Mouse (Mus musculus) limb, embryonic 13.5 days (tissue): ENCODE data around the gene Ibsp. TPM values are rescaled to one million over a fixed set of nuclear protein-coding genes. Genes with fewer than 3 reads are reported as not detected.

ENCODE experiments used
- ATAC-seq: fragments of 200-750 bp; cut with Nextera tagmentation; 2 replicates; pipeline ENCODE4 v1.8.0; 2017; ENCODE audit warnings: low read depth, moderate number of reproducible peaks, moderate TSS enrichment; ENCODE audit not compliant: low FRiP score
- H3K27ac ChIP-seq: fragments of 300-500 bp; sonication (generic); 2 replicates; pipeline ENCODE4 v1.5.1; 2015; ENCODE audit warnings: inconsistent platforms, mild to moderate bottlenecking, moderate library complexity
- H3K27me3 ChIP-seq: fragments of 300-500 bp; sonication (generic); 2 replicates; pipeline ENCODE4 v1.6.1; 2015; ENCODE audit warnings: mild to moderate bottlenecking, inconsistent platforms
- H3K36me3 ChIP-seq: fragments of 300-500 bp; sonication (generic); 2 replicates; pipeline ENCODE4 v1.6.1; 2015; ENCODE audit warnings: inconsistent platforms, mild to moderate bottlenecking, moderate library complexity
- H3K4me1 ChIP-seq: fragments of 300-500 bp; sonication (generic); 2 replicates; pipeline ENCODE4 v1.6.1; 2015; ENCODE audit warnings: inconsistent platforms
- H3K4me2 ChIP-seq: fragments of 300-500 bp; sonication (generic); replicated peaks from 2 replicates; pipeline ENCODE4 v1.6.1; 2015; ENCODE audit warnings: inconsistent platforms, mild to moderate bottlenecking, moderate library complexity
- H3K4me3 ChIP-seq: fragments of 300-500 bp; sonication (generic); 2 replicates; pipeline ENCODE4 v1.5.1; 2015; ENCODE audit warnings: moderate library complexity, mild to moderate bottlenecking, inconsistent platforms
- H3K9ac ChIP-seq: fragments of 300-500 bp; sonication (generic); 2 replicates; pipeline ENCODE4 v1.6.1; 2015; ENCODE audit warnings: mild to moderate bottlenecking, inconsistent platforms
- H3K9me3 ChIP-seq: fragments of 300-500 bp; sonication (generic); 2 replicates; pipeline ENCODE4 v1.6.1; 2016; ENCODE audit warnings: inconsistent platforms
- WGBS: fragments of 180-500 bp; shearing (Covaris S2); methylation state at CpG from one replicate; pipeline ENCODE4 v1.1.7; 2015; 5-methylcytosine and 5-hydroxymethylcytosine counted together
- polyA plus RNA-seq: library from polyadenylated mRNA; unstranded; fragments of >200 nt; fragmentation: Nextera tagmentation; extraction: Ambion mirVana; gene quantifications from 2 replicates; pipeline ENCODE4 v1.2.1, GENCODE M21; 2015

Ibsp gene
- 18.5 and 21.7 TPM in 2 replicates for polyA plus RNA-seq

DNA sequence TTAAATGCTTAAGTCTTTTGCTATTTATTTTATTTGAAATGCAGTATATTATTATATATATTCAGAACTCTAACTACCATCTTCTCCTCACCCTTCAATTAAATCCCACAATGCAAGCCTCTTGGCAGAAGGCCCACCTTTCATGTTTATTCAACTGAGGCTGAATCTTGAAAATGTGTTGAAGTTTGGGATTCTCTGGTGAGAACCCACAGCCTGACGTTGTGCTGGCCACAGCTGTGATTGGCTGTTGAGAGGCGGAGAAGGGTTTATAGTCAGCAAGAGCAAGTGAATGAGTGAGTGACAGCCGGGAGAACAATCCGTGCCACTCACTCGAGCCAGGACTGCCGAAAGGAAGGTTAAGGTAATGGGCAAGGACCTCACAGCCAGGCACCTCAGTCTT, at the start of gene Ibsp:
Gene Ibsp (plus strand): TSS at position 178 of the 400 bp plus-strand sequence.
- Histone ChIP-seq H3K9me3 (no peaks in the 10 kb centered on the region), H3K36me3 (no peaks in the 10 kb centered on the region), H3K4me3 (no peak within 1 kb of the TSS), H3K27me3 (no peaks in the 10 kb centered on the region), H3K27ac (no peak within 1 kb of the TSS), H3K4me2 (no peak within 1 kb of the TSS), H3K4me1 (no peaks in the 10 kb centered on the region), H3K9ac (no peak within 1 kb of the TSS)
- 66% methylated on average over 6 of the region's 6 CpGs for WGBS
- ATAC-seq = no peak

GRCm38 (mm10) chr5:104251811-104252210, 47.2 kb upstream of the Ibsp start:
- ATAC-seq = no peak
- Histone ChIP-seq H3K9ac (no peak overlapping the region), H3K9me3 (no peaks in the 10 kb centered on the region), H3K4me3 (no peak overlapping the region), H3K4me2 (no peak overlapping the region), H3K36me3 (no peaks in the 10 kb centered on the region), H3K27me3 (no peaks in the 10 kb centered on the region), H3K27ac (no peak overlapping the region), H3K4me1 (no peaks in the 10 kb centered on the region)
- WGBS = 85% methylated on average over 5 of the region's 5 CpGs

GRCm38 (mm10) chr5:104256585-104256984, 42.4 kb upstream of the Ibsp start:
- Histone ChIP-seq H3K9ac (no peak overlapping the region), H3K4me2 (no peak overlapping the region), H3K27me3 (no peaks in the 10 kb centered on the region), H3K4me3 (no peak overlapping the region), H3K9me3 (no peaks in the 10 kb centered on the region), H3K4me1 (no peaks in the 10 kb centered on the region), H3K36me3 (no peaks in the 10 kb centered on the region), H3K27ac (no peak overlapping the region)
- WGBS = 66% methylated on average over 3 of the region's 3 CpGs
- ATAC-seq = no peak

GRCm38 (mm10) chr5:104261908-104262461, 37.0 kb upstream of the Ibsp start:
- WGBS = 76% methylated on average over 4 of the region's 4 CpGs
- no peaks in the 10 kb centered on the region for H3K36me3 ChIP-seq
- no peak overlapping the region for H3K4me2 ChIP-seq
- H3K9ac ChIP-seq = no peak overlapping the region
- no peaks in the 10 kb centered on the region for H3K4me1 ChIP-seq
- H3K4me3 ChIP-seq = no peak overlapping the region
- H3K27ac ChIP-seq = no peak overlapping the region
- no peaks in the 10 kb centered on the region for H3K9me3 ChIP-seq
- H3K27me3 ChIP-seq = no peaks in the 10 kb centered on the region
- no peak for ATAC-seq

DNA sequence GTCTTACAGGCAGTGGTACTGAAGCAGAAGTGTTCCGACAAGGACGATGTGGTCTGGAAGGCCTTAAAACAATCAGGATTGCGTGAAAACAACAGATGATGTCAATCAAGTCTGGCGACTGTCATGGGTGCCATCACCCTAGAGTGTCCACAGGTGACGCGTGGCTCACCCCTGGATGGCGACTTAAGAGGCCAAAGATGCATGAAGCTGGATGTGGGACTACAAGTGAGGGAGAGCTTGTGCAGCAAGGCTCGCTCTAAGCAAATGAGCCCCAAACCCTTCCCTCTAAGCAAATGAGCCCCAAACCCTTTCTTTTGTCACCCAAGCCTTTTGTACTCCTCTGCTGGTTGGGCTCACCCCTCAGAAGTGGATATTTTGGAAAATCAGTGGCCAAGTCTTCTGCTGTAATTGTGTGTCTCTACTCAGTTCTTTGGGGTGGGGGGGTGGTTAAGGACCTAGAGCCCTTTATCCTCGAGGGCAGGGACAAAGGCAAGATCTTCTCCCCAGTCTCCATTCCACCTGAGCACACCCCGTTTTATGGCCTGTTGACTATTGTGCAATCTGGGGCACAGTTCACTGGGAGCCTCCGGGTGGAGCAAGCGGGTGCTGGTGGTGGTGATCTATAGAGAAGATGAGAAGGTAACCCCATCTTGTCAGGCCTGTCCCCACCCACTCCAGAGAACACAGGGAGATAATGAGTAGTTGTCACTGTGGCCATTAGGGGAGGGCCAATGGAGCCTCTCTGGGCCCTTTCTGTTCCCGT, 35.8 kb upstream of the Ibsp start:
- Histone ChIP-seq H3K4me3 (no peak overlapping the region), H3K36me3 (no peaks in the 10 kb centered on the region), H3K4me1 (no peaks in the 10 kb centered on the region), H3K4me2 (no peak overlapping the region), H3K27ac (no peak overlapping the region), H3K27me3 (no peaks in the 10 kb centered on the region), H3K9ac (no peak overlapping the region), H3K9me3 (no peaks in the 10 kb centered on the region)
- ATAC-seq = no peak
- 92% methylated on average over 13 of the region's 13 CpGs for WGBS

- no peak overlapping the region for H3K9ac ChIP-seq
- ATAC-seq = no peak
These were observed 4.8 kb upstream of the Ibsp start for GRCm38 (mm10) chr5:104294201-104294600.

GRCm38 (mm10) chr5:104314073-104314472, 15.1 kb downstream of the Ibsp start:
- no peak for ATAC-seq
- no peaks in the 10 kb centered on the region for H3K4me1 ChIP-seq
- H3K36me3 ChIP-seq = no peaks in the 10 kb centered on the region
- H3K9ac ChIP-seq = no peak overlapping the region
- H3K27ac ChIP-seq = no peak overlapping the region
- H3K9me3 ChIP-seq = no peaks in the 10 kb centered on the region
- WGBS = 70% methylated on average over 1 of the region's 1 CpGs
- no peaks in the 10 kb centered on the region for H3K27me3 ChIP-seq
- H3K4me2 ChIP-seq = no peak overlapping the region
- no peak overlapping the region for H3K4me3 ChIP-seq

More at GRCm38 (mm10) chr5:104294201-104294600, 4.8 kb upstream of the Ibsp start:
- H3K4me1 ChIP-seq = no peaks in the 10 kb centered on the region
- WGBS = 41% methylated on average over 6 of the region's 6 CpGs
- no peak overlapping the region for H3K4me2 ChIP-seq
- H3K4me3 ChIP-seq = no peak overlapping the region
- no peak overlapping the region for H3K27ac ChIP-seq
- no peaks in the 10 kb centered on the region for H3K9me3 ChIP-seq
- no peaks in the 10 kb centered on the region for H3K27me3 ChIP-seq
- no peaks in the 10 kb centered on the region for H3K36me3 ChIP-seq

- Histone ChIP-seq H3K9ac (no peak within 1 kb of the TSS), H3K4me3 (no peak within 1 kb of the TSS), H3K27ac (no peak within 1 kb of the TSS), H3K9me3 (no peaks in the 10 kb centered on the region), H3K36me3 (no peaks in the 10 kb centered on the region), H3K4me1 (no peaks in the 10 kb centered on the region), H3K4me2 (no peak within 1 kb of the TSS), H3K27me3 (no peaks in the 10 kb centered on the region)
- 87% methylated on average over 6 of the region's 6 CpGs for WGBS
- no peak for ATAC-seq
These were observed 26.1 kb downstream of the Ibsp start, which contains the start of gene Mepe for GRCm38 (mm10) chr5:104325029-104325428. Mepe (plus strand) TSS chr5:104325329.

DNA sequence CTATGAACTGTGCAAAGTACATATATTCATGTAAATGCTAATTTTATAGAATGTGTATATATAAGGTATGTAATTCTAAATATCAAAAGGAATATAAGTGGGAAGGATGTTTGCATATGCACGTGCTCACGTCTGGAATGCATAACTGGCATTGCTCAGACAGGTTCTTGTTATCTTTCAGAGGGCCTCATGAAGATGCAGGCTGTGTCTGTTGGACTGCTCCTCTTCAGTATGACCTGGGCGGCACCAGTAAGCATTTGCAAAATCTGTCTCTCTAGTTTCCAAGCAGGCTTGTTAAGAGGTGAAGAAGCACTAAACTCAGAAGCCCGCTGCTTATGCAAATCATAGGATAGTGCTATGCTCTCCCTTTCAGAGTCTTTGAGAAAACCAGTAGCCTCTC, 27.9 kb downstream of the Ibsp start:
- ATAC-seq = no peak
- no peak overlapping the region for H3K4me3 ChIP-seq
- no peak overlapping the region for H3K9ac ChIP-seq
- H3K27ac ChIP-seq = no peak overlapping the region
- no peaks in the 10 kb centered on the region for H3K36me3 ChIP-seq
- WGBS = 78% methylated on average over 4 of the region's 4 CpGs
- H3K9me3 ChIP-seq = no peaks in the 10 kb centered on the region
- H3K27me3 ChIP-seq = no peaks in the 10 kb centered on the region
- H3K4me2 ChIP-seq = no peak overlapping the region
- H3K4me1 ChIP-seq = no peaks in the 10 kb centered on the region

DNA sequence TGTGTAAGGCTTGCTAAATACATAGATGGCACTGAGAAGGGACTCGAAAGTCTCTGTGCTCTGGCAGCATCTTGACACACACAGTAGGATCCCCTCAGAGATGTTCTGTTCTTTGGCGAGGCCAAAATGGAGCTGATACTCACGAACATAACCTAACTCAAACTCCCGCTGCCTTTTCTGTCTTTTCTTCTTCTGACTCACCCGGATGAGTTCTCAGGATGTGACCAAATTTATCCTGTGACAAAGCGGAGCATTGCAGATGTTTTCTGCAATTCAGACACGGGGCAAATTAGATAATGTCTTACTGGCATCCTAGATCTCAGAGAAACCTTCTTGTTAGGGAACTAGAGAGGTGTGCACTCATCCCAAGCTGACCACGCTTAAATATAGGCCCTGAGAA, 28.4 kb downstream of the Ibsp start:
- H3K4me1 ChIP-seq = no peaks in the 10 kb centered on the region
- 85% methylated on average over 8 of the region's 8 CpGs for WGBS
- ATAC-seq = no peak

DNA sequence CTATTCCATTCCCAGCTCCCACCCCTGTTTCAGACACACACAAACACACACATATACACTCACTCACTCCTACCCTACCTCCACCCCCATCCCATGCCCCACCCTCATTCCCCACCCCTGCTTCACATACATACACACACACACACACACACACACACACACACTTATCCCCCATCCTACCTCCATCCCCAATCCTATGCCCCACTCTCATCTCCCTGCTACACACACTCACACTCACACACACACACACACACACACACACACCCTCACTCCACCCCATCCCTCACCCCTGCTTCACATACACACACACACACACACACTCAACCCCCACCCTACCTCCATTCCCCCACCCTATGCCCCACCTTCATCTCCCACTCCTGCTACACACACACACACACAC, 28.9 kb downstream of the Ibsp start:
- H3K27me3 ChIP-seq = no peaks in the 10 kb centered on the region
- no peak overlapping the region for H3K27ac ChIP-seq
- H3K9me3 ChIP-seq = no peaks in the 10 kb centered on the region
- ATAC-seq = no peak
- H3K4me1 ChIP-seq = no peaks in the 10 kb centered on the region
- no peaks in the 10 kb centered on the region for H3K36me3 ChIP-seq
- H3K4me2 ChIP-seq = no peak overlapping the region
- H3K9ac ChIP-seq = no peak overlapping the region
- no peak overlapping the region for H3K4me3 ChIP-seq

More for the DNA sequence above, 28.4 kb downstream of the Ibsp start:
- Histone ChIP-seq H3K4me2 (no peak overlapping the region), H3K27me3 (no peaks in the 10 kb centered on the region), H3K36me3 (no peaks in the 10 kb centered on the region), H3K9me3 (no peaks in the 10 kb centered on the region), H3K9ac (no peak overlapping the region), H3K27ac (no peak overlapping the region), H3K4me3 (no peak overlapping the region)

GRCm38 (mm10) chr5:104328317-104328850, 29.4 kb downstream of the Ibsp start:
- Histone ChIP-seq H3K4me1 (no peaks in the 10 kb centered on the region; the same call in 1 of the 2 replicates), H3K9me3 (no peaks in the 10 kb centered on the region), H3K4me3 (no peak overlapping the region), H3K27me3 (no peaks in the 10 kb centered on the region), H3K36me3 (no peaks in the 10 kb centered on the region), H3K9ac (no peak overlapping the region), H3K4me2 (no peak overlapping the region), H3K27ac (no peak overlapping the region)
- 75% methylated on average over 4 of the region's 4 CpGs for WGBS
- no peak for ATAC-seq
